Mouse (Mus musculus) bone marrow, adult 2 months (tissue): ENCODE measurements around the gene Exoc4.

Experiments
- CTCF ChIP-seq: fragments of 200-500 bp; IDR thresholded peaks from 2 replicates; pipeline ENCODE4 v1.5.1; 2011; ENCODE audit warnings: low read length, control low read depth; ENCODE audit not compliant: control insufficient read depth, insufficient read depth
- POLR2A ChIP-seq: fragments of 200-500 bp; IDR thresholded peaks from 2 replicates; pipeline ENCODE4 v1.6.1; 2011; ENCODE audit warnings: low read depth, mild to moderate bottlenecking, control low read depth, low read length, borderline replicate concordance; ENCODE audit not compliant: control insufficient read depth

- TF ChIP-seq CTCF (no peak), POLR2A (no peak)
These were observed 152.3 kb downstream of the Exoc4 start for GRCm38 (mm10) chr6:33401161-33401560.
